Mouse (Mus musculus) mouse trophoblast stem cell (cell line): Measurements from ENCODE around the gene Klc1.
"Not testable (repeated sequence)": the region's sequence is repeated elsewhere in the genome, so short reads cannot be mapped to it uniquely, and the experiment has no call there.

Experiments used
- in situ Hi-C, 2 experiments: fragments of 300-500 bp; cut with MseI, MboI; formaldehyde crosslinking; loops; 2 replicates in 1 of 2; 3 replicates in 1 of 2; pipeline ENCODE4 v1.15.1; 2025

Gene Klc1

GRCm38 (mm10) chr12:111758381-111759175 lies at the start of gene Klc1:
Gene Klc1 (plus strand): TSS chr12:111758849.
- in situ Hi-C loops, result no loop called here

GRCm38 (mm10) chr12:111710091-111710490 lies 48.6 kb upstream of the Klc1 start:
- in situ Hi-C loops, result no loop called here

GRCm38 (mm10) chr12:111712476-111712875 lies 46.2 kb upstream of the Klc1 start:
- in situ Hi-C loops, result no loop called here

- in situ Hi-C loops, result no loop called here
These were observed 45.5 kb upstream of the Klc1 start, which contains the start of the genes Bag5 and Apopt1 for GRCm38 (mm10) chr12:111713004-111713651. Gene Bag5 (minus strand): TSS chr12:111713257. Gene Apopt1 (plus strand): TSS chr12:111713261.

GRCm38 (mm10) chr12:111713880-111714279 lies 44.8 kb upstream of the Klc1 start:
- in situ Hi-C loops, result not testable (repeated sequence)

- in situ Hi-C loops, result no loop called here
These were observed 42.1 kb upstream of the Klc1 start for GRCm38 (mm10) chr12:111716505-111716904.

GRCm38 (mm10) chr12:111718656-111719055 lies 40.0 kb upstream of the Klc1 start:
- in situ Hi-C loops, result no loop called here

- in situ Hi-C loops, result no loop called here
These were observed 38.4 kb upstream of the Klc1 start for GRCm38 (mm10) chr12:111720222-111720621.

- in situ Hi-C loops, result no loop called here
These were observed 36.0 kb upstream of the Klc1 start for GRCm38 (mm10) chr12:111722654-111723053.

- in situ Hi-C loops, result no loop called here
These were observed 33.9 kb upstream of the Klc1 start for GRCm38 (mm10) chr12:111724638-111725337.

GRCm38 (mm10) chr12:111725338-111726121 lies 33.1 kb upstream of the Klc1 start:
- in situ Hi-C loops, result no loop called here

GRCm38 (mm10) chr12:111726122-111726463 lies 32.6 kb upstream of the Klc1 start:
- in situ Hi-C loops, result no loop called here

- in situ Hi-C loops, result no loop called here
These were observed 30.7 kb upstream of the Klc1 start for GRCm38 (mm10) chr12:111727956-111728355.

GRCm38 (mm10) chr12:111731822-111732807 lies 26.5 kb upstream of the Klc1 start:
- in situ Hi-C loops, result no loop called here

GRCm38 (mm10) chr12:111732921-111733320 lies 25.7 kb upstream of the Klc1 start:
- in situ Hi-C loops, result no loop called here

- in situ Hi-C loops, result no loop called here
These were observed 23.7 kb upstream of the Klc1 start for GRCm38 (mm10) chr12:111734912-111735311.

GRCm38 (mm10) chr12:111736676-111737075 lies 22.0 kb upstream of the Klc1 start:
- in situ Hi-C loops, result not testable (repeated sequence)

- in situ Hi-C loops, result no loop called here
These were observed 21.3 kb upstream of the Klc1 start for GRCm38 (mm10) chr12:111737370-111737769.

- in situ Hi-C loops, result no loop called here
These were observed 19.9 kb upstream of the Klc1 start for GRCm38 (mm10) chr12:111738754-111739153.

- in situ Hi-C loops, result no loop called here
These were observed 17.3 kb upstream of the Klc1 start for GRCm38 (mm10) chr12:111741338-111741737.
